Mouse (Mus musculus) G1E (cell line): Measurements from ENCODE around the gene Slc25a30.
"Not testable (repeated sequence)": the region's sequence is repeated elsewhere in the genome, so short reads cannot be mapped to it uniquely, and the experiment has no call there.

ENCODE experiments used
- CTCF ChIP-seq: IDR thresholded peaks from 2 replicates; pipeline ENCODE4 v1.5.1; 2012; ENCODE audit warnings: low read depth, low read length, inconsistent platforms, mixed read lengths
- GATA1 ChIP-seq: IDR thresholded peaks from 2 replicates; pipeline ENCODE4 v1.6.1; 2012; ENCODE audit warnings: borderline replicate concordance, low read length, inconsistent platforms, mixed read lengths

DNA sequence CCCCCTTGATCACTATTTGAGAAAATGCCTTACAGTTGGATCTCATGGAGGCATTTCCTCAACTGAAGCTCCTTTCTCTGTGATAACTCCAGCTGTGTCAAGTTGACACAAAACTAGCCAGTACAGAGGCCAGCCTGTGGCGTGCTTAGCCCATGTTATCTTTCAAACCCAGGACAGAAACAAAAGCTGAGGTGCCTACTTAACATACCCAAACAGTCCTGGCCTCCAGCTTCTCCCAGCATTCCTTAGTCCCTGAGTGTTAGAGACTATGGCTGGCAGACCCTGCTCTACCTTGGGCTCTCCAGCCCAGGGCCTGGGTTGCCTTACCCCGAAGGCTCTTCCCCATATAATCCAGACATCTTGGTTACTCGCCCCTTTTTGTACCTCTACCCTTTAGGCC, 14.4 kb downstream of the Slc25a30 start:
- not testable (repeated sequence) for TF ChIP-seq CTCF, GATA1
